Mouse (Mus musculus): Measurements from ENCODE around the gene 4930562C15Rik.

DNA sequence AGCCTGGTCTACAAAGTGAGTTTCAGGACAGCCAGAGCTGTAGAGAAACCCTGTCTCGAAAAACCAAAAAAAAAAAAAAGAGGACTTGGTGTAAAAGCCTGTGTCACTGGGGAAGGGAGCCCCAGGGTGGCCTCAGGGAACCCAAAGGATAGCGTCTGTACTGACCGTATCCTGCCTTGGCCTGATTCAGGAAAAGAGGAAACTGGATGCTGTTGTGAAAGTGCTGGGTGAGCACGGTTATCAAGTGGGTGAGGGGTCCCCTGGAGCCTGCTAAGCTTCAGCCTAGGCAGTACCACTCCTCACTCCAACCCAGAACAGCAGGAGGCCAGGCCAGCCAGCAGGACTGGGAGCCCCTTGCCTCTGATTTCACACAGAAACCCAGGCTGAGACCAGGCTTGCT is 42.0 kb downstream of the 4930562C15Rik start:
- no peak for TF ChIP-seq POLR2A (IDR thresholded peaks at IDR 0.05; ENCODE audit: borderline replicate concordance, control insufficient read depth, low read depth, low read length)
- TF ChIP-seq CTCF (IDR thresholded peaks at IDR 0.05; ENCODE audit: control insufficient read depth, insufficient read depth, low read length), result no peak

Data from bone marrow, adult 2 months (tissue).